Mouse (Mus musculus) myocyte (in vitro differentiated cells): ENCODE results near the gene Psmg1.
"Not testable (repeated sequence)": the region's sequence is repeated elsewhere in the genome, so short reads cannot be mapped to it uniquely, and the experiment has no call there.

ENCODE experiments used
- E2F4 ChIP-seq: IDR thresholded peaks from one replicate; pipeline ENCODE4 v1.6.1; 2011; ENCODE audit warnings: mild to moderate bottlenecking, control low read depth, moderate library complexity; ENCODE audit not compliant: insufficient read depth
- MAX ChIP-seq: IDR thresholded peaks from one replicate; pipeline ENCODE4 v1.6.1; 2011; ENCODE audit warnings: low read depth, mild to moderate bottlenecking, control low read depth
- MYOD1 ChIP-seq, 3 experiments: IDR thresholded peaks; one replicate each; pipeline ENCODE4 v1.6.1; 2011; ENCODE audit warnings: control low read depth in 2 of 3, low read depth in 2 of 3, mild to moderate bottlenecking in 2 of 3, moderate library complexity in 1 of 3; ENCODE audit not compliant: insufficient read length in 2 of 3, control insufficient read depth in 1 of 3
- MYOG ChIP-seq, 3 experiments: IDR thresholded peaks; one replicate each; pipeline ENCODE4 v1.6.1; 2011; ENCODE audit warnings: control low read depth in 2 of 3, low read depth in 2 of 3, mild to moderate bottlenecking in 2 of 3; ENCODE audit not compliant: insufficient read length in 2 of 3, control insufficient read depth in 1 of 3, insufficient read depth in 1 of 3
- POLR2A ChIP-seq: IDR thresholded peaks from one replicate; pipeline ENCODE4 v1.6.1; 2011; ENCODE audit warnings: low read depth, mild to moderate bottlenecking, control low read depth, moderate library complexity; ENCODE audit not compliant: insufficient read length
- POLR2AphosphoS2 ChIP-seq: IDR thresholded peaks from one replicate; pipeline ENCODE4 v1.6.1; 2011; ENCODE audit warnings: low read depth, control low read depth; ENCODE audit not compliant: insufficient read length
- REST ChIP-seq: IDR thresholded peaks from one replicate; pipeline ENCODE4 v1.6.1; 2011; ENCODE audit warnings: mild to moderate bottlenecking, control low read depth, moderate library complexity; ENCODE audit not compliant: insufficient read depth, insufficient read length
- USF1 ChIP-seq: IDR thresholded peaks from one replicate; pipeline ENCODE4 v1.6.1; 2011; ENCODE audit warnings: low read depth, mild to moderate bottlenecking, control low read depth, moderate library complexity

- not testable (repeated sequence) for TF ChIP-seq POLR2A; MYOD1 (IDR thresholded peaks at IDR 0.05; ENCODE audit: control insufficient read depth in 1 of 3, insufficient read length in 2 of 3, low read depth in 2 of 3); MAX; MYOG (IDR thresholded peaks at IDR 0.05; ENCODE audit: control insufficient read depth in 1 of 3, insufficient read depth in 1 of 3, insufficient read length in 2 of 3, low read depth in 2 of 3); USF1; REST; POLR2AphosphoS2; E2F4
These were observed 29.3 kb downstream of the Psmg1 start for GRCm38 (mm10) chr16:95961484-95961883.
